Mouse (Mus musculus) thymus, postnatal 25 days (tissue): ENCODE results near the gene Prdx6b.

ENCODE experiments used
- DNase-seq: peaks from one replicate; pipeline ENCODE4 v3.0.0; 2022

Prdx6b gene

DNA sequence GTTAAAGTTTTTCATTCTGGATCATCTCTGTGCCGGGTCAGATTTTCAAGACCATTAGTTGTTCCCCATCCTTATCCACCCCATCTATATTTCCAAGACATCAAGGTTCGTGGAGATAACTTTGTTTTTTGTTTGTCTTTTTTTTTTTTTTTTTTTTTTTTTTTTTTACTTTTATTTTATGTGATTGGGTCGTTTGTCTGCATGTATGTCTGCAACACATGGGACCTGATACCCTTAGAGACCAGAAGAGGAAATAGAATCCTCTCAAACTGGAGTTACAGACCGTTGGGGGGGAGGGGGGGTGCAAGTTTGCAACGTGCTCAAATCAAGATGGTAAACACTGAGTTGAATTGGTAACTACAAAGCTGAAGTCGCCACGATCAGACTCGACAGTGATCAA, at the start of gene Prdx6b:
TSS of gene Prdx6b (plus strand) at position 301 of the 400 bp plus-strand sequence.
- DNase-seq, result no peak

DNA sequence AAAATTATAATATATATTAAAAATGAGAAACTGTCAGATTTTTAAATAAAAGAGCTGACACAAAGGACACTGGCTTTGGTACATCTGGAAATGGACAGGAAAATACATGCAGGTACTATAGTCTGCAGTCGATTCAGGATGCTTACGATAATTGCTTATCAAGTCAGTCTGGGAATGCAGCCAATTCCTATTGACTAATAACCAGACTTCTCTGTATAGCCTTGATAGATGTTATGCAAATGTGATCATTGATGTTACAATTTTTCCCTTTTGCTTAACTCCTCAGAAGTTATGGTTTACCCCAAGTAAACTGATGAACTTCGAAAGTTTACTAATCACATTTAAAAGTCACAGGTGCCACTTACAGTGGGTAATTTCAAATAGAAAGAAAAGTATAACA, 44.8 kb upstream of the Prdx6b start:
- no peak for DNase-seq

DNA sequence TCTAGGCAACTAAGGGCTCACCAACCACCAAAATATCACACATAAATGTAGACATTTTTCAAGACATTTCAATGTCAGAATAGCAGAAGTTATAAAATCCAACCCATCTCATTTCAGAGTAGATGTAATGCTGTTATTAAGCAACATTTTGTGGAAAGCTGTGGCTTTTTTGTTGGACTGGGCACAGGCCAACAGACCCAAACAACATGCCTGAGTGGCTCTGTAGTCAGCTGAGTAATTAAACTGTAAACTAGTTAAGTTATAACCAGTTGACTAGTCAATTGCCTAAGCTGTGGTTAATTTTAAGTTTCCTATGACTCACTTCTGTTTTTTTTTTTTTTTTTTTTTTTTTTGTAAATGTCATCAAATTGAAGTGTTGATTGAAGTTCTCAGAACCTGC, 44.4 kb upstream of the Prdx6b start:
- DNase-seq, result no peak

DNA sequence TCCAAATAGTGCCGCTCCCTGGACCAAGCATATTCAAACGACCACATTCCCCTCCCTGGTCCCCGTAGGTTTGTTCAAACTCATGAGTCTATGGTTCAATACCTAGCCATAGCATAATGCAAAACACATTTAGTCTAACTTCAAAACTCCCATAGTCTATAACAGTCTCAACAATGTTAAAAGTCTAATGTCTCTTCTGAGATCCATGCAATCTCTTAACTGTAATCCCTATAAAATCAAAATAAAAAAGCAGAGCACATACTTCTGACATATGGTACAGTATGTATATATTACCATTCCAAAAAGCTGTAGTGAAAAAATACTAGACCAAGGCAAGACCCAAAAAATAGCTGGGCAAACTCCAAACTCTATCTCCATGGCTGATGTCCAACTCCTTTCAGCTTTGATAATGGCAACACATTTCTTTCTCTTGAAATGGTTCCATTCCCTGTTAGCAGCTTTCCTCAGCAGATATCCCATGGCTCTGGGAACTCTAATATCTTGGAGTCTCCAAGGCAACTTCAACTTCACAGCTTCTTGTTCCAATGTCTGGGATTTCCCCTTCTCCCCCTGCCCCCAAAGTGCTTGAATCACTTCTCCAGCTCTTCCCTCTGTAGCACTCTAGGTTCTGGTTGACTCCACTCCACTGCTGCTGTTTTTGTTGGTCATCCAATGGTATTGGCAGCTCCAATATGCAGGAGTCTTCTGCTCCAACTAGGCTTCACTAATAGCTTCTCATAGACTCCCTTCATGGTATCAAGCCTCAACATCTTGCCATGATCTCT, 32.2 kb upstream of the Prdx6b start:
- no peak for DNase-seq

DNA sequence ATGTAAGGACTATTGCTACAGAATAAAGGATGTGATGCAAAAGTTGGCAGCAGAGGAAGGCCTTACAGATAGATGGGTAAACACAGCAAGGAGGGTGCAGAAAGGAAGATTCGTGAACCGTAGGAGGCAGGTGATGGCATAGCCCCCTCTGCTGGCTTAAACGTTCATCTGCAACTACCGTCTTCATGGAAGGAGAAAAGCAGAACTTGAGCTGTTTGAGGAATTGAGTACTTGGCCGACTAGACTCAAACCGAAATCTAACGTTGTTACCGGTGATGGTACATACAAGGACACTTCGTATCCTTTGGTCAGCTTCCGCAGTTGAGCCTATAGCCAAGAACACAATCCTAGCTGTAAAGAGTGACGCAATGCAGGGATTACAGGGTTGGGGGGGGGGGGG, 25.4 kb upstream of the Prdx6b start:
- DNase-seq, result peak; percentile 43

DNA sequence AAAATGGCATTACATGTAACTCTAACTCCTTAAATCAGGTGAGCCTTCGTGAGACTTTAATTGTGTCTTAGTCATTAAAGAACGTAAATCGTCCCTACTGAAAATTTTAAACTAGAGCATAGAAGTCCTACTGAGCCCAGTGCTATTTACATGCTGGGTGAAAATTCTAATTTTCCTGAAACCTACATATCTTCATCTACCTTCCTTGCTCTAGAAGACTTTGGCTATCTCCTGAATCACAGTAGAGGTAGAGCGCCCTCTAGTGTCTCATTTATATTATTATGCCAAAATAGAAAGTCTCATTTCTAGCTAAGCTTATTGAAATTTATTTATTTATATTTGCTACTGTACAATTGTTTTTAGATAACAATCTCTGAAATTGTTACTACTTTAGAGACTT, 24.2 kb upstream of the Prdx6b start:
- no peak for DNase-seq

DNA sequence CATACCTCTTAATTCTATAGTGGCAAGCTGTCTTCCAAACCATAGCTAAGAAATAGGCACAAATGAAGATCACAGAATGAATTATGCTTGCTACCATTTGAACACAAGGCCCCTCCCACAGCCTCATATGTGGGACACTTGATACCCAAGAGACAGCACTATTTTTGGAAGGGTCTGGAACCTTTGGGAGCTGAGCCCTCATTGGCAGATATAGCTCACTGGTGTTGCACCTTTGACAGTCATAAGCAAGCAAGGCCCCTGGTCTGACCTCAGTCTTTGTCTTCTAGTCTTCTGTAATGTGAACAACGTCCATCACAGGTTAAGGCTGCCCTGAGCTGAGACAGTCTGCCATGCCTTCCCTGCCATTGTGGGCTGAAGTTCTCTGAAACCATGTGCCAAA, 20.8 kb upstream of the Prdx6b start:
- no peak for DNase-seq

DNA sequence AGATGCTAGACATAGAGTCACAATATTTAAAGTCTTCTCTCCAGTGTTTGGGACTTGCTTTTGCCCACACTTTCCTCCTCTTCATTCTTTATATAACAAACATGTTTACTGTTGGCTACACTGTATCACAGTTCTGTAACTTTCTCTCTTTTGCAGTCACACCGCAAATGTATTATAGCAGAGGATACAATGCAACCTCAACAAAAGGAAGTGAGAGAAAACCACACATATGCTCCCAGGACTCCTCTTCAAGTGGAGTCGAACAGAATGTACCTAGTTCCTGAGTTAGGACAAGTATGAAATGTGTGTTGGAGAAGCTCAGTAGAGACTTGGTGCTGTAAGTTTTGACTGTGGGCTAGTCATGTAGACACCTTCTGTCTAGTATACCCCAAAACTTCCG, 19.2 kb upstream of the Prdx6b start:
- DNase-seq, result no peak

DNA sequence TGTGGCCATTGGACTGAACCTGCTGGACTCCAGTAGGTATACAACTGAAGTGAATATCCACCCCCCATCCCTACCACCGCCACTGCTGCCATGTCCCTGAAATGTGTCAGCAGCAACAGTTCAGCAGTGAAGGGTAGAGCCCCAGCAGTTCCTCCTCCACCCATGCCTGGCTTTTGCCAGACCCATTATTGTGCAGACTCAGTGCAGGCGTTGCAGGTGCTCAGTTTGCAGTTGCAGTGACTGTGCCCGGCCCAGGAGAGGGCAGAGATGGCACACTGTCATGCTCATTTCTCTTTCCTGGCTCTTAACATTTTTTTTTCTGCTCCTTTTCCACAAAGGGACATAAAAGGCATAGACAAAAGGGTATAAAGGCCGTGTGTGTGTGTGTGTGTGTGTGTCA, 18.5 kb upstream of the Prdx6b start:
- DNase-seq, result no peak

DNA sequence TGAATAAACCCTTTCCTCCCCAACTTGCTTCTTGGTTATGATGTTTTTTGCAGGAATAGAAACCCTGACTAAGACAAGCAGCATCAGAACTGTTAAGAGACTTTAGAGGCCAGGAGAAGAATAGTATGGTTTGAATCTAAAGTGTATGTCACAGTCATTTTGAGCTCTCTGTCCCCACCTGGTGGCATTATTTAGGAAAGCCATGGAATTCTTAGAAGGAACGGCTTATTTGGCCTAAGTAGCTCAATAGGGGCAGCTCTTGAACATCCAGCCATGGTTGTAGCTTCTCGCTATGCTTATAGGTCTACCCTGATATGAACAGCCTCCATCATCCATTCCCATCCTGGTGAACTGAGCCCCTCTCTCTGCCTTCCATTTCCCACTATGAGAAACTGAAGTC, 17.1 kb upstream of the Prdx6b start:
- no peak for DNase-seq

DNA sequence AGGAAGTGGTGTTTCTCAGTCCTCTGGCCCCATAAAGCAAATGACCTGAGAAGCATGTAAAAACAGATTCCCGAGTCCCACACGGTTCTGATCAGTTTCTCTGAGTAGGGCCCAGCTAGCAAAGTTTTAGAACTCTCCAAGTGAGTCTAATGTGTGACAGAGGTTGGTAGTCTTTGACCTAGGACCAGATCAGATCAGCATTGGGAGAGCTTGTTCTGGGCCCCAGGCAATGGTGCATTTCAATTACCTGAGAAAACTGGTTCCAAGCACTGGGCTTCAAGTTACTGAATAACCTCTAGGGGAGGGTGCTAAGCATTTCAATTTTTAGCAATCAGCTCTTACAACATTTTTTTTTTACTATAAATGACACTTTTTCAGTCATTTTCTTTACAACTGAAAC, 10.1 kb upstream of the Prdx6b start:
- no peak for DNase-seq

DNA sequence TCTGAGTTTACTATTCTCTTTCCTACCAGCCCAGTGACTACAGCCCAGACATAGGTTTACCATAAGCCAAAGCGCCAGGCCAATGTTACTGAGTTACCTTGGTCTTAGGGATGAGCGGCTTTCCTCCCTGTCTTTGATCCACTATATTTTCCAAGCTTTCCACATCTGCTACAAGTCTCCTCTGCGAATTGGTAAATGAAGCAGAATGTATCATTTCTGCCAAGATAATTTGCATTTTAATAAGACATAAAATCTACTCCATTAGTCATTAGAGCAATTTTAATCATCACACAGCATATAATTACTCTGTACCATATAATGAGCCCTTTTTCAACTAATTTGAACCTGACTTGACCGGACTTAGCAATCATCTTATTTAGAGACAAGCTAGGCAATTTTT, 5.9 kb upstream of the Prdx6b start:
- no peak for DNase-seq

DNA sequence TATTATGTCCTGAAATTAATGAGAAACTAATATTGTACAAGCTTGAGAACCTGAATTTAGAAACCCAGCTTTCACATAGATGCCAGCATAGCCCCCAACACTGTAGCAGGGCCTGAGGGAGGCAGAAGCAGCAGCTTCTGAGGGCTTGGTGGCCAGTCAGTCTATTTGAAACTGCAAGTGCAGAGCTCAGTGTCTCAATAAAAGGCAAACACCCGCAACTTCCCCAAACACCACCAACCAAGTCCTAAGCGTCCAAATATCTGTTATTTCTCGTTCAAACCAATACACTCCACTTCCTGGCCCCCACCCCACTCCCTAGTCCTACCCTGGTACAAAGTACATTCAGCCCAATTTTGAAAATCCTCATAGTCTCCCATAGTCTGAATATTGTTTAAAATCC, 6.1 kb downstream of the Prdx6b start:
- no peak for DNase-seq

DNA sequence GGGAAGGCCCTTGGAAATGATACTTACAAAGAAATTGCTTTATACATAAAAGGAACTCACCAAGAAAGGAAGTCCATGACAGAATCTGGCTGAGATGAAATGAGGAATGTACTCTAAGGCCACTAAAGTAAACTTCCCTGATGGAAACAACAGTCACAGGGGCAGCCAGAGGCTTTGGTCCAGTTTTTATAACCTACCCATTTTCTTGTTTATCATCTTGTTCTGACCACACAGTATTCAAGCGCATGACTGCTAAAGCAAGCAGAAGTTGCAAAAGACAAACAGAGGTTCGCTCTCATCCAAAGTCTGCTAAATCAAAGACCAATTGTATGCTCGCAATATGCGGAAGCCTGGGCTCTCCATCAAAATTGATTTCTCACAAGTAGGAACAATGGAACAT, 8.5 kb downstream of the Prdx6b start:
- no peak for DNase-seq

DNA sequence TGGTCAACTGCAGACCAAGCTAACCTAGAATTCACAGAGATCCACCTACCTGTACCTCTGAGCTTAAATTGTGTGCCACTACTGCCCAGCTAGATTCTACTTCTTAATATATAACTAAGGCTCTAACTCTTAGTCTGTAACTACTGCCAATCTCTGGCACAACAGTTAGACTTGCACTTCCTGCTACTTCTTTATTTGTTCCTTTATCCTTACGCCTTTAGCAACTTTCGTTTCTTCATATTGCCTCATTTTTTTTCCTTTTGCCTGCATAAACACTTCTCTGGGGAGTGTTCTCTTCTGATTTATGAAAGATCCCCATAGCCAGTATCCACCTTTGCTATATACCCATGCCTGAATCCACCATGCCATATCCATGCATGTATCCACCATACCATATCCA, 11.7 kb downstream of the Prdx6b start:
- DNase-seq, result no peak

DNA sequence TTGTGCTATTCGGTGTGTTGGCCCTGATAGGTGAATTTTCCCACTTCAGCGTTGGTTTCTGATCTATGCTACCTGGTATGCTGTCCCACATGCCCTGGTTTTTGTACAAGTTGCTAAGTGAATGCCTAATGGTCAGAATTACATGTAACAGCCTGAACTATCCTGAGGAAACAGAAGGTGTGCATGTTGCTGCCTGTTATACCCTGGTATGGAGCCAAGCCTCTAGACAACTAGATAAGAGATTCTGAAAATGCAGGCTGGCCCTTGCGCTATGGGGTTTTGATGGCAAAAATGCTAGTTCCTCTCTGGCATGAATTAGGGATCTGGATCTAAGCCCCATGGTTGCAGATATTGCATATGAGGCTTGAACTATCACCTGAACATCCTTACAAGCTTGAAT, 15.4 kb downstream of the Prdx6b start:
- DNase-seq, result no peak

DNA sequence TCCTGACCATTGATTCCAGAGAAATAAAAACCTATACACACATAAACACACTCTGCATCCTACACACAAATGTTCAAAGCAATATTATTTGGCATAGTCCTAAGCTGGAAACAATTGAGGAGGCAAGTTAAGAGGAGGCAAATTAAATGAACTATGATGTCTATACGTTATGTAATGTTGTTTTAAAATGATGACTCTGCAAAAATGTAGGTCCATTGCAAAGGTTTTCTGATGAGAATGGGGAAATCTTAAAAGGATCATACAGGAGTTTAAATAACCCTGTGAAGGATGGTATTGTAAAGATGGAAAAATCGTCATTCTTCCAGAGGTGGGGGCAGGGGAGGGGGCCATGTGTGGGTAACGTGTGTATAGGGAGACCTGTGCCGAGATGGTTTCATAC, 17.5 kb downstream of the Prdx6b start:
- no peak for DNase-seq

DNA sequence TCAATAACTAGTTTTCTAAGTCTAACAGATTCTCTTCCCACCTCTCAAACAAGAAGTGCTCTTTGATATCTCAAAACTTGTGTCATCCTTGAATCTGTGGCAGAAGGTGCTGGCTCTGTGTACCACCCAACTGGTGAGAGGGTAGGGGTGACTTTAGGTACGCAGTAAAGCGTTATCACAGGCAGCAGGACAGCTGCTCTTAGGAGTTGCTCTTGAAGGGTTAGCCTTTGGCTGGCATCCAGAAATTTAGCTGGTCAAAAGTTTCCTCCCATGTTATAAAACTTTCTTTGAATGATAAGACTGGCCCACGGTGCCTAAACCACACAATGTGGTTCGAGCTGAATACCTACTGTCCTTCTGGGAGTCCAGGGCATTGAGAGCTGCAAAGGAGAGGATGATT, 18.5 kb downstream of the Prdx6b start:
- no peak for DNase-seq

DNA sequence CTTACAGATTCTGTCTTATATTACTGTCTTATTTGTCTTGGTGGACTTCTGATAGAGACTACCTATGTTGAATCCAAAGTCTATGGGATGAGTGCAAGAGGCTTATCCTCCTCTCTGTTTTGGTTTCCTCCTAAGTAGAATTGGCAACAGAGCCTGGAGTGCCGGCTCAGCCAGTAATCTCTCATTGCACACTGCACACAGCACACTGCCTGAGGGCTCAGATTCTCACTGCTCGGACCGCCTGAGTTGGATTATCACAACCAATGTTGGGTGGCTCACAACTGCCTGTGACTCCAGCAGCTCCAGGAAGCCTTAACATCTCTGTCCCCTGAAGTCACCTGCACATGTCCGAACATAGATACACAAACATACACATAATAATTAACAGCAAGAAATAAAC, 19.1 kb downstream of the Prdx6b start:
- no peak for DNase-seq

DNA sequence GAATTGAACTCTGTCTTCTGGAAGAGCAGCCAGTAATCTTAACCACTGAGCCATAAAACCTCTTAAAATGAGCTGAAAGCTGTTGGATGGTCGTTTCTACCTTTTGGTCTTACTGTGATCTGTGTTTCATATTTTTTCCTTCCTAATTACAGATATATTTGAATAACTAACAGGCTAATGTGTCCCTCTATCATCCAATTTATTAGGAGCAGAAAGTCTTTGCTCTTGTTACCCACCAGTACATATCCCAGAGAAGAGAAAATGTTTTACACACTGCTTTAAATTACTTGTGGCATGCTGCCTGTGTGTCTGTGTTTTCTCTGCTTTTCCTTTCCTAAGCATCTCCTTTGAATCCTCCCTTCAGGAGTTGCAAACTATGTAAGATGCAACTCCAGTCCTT, 21.9 kb downstream of the Prdx6b start:
- DNase-seq, result no peak

DNA sequence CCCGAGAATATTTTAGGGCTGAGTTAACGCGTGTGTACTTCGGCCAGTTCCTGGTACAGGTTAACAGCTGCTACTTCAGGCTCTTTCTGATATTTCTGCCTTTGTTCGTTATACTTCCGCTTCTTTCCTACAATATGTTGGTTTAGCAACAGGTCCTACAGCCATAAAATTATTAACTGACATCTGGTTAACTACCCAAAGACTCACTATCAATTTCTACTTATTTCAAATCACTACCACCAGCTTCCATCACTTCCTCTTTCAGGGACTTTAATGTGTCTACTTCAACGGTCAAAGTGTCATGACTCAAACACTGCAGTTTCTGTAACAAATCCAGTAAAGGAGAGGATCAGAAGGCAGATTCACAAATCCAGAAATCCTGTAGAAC, 22.6 kb downstream of the Prdx6b start:
- no peak for DNase-seq

DNA sequence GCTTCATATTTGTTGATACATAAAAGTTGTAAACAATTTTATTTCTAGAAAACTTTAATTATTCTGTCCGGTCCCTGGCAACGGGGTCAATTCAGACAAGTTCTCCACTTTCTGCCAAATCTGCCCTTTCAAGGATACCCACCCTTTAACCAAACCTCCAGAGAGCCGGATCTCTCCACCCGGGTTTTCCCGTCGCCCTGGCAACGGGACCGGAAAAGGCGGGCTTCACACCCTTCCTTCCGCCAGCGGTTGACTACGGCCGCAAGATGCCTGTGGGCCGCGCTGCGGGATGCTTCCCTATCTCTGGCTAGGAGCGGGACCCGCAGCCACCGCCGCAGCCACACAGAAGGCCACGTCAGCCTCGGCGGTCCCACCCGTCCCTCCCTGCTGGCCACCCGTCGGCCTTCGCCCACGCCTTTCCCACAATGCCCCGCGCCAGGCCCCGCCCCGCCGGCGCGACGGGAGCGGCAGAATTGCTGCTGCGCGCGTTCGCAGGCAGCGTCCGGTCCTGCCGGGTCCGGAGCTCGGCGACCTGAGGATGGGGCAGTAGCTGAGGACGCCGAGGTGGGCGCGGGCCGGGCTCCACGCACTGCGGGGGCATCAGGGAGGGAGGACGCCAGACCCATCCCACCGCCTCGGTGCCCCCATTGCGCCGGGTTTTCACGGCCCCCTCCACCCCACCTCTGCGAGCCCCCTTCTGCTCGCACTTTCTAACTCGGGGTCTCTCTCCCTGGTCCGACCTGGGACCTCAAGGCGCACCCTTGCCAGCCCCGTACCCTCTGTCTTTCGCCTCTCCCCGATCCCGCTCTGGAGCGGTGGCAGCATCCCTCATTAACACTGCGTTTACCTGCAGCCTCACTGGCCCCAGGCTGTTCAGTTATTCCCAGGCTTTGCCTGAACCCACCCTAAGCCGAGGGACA, 23.2 kb downstream of the Prdx6b start, which contains the start of gene Dnajc10:
TSS of gene Dnajc10 (plus strand) at position 225 of the 920 bp plus-strand sequence.
- DNase-seq, result peak; percentile 90

DNA sequence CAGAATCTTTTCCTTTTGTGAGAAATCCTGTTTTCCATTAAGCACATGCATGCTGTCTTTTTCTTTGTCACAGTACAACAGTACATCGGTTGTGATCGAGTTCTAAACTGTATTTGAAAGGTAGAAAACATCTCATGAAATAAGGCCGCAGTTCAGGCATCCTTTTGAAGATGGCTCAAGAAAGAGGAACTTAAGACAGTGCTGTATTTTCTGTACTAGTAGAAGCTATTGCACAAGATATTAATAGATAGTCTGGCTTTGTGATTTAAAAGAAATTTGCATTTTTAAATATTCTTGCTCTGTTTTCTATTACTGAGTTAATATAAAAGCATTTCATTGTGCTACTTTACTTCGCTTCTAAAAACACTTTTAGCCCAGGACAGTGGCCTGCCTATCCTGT, 30.6 kb downstream of the Prdx6b start:
- no peak for DNase-seq

DNA sequence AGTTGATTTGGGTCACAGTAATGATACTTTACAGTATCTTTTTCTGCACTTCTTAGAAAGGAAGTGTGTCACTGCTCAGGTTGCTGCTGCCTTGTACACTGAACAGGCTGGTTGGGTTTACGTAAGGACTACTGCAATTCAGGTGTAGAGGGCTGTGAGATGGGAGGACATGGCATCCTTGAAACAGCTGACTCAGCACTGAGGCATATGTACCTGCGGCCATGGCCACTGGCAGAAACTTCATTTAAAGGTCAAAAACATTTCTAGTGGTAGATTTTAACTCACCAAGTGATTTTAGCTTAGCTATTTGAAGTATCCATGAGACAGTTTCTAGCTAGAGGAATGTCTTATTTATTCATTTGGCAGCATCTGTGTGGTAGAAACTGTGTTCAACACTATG, 33.5 kb downstream of the Prdx6b start:
- no peak for DNase-seq
